Mouse (Mus musculus) cortical plate, adult 2 months (tissue): Measurements from ENCODE around the gene Ngfr.

Experiments
- CTCF ChIP-seq: fragments of 200-500 bp; IDR thresholded peaks from 2 replicates; pipeline ENCODE4 v1.5.1; 2011; ENCODE audit warnings: mild to moderate bottlenecking, control low read depth, low read length; ENCODE audit not compliant: insufficient read depth; ENCODE audit errors: extremely low read depth
- POLR2A ChIP-seq: fragments of 200-500 bp; IDR thresholded peaks from 2 replicates; pipeline ENCODE4 v1.6.1; 2011; ENCODE audit warnings: mild to moderate bottlenecking, low read length, control low read depth; ENCODE audit not compliant: insufficient read depth; ENCODE audit errors: extremely low read depth

- no peak for TF ChIP-seq CTCF
- TF ChIP-seq POLR2A: no peak
These were observed 34.1 kb upstream of the Ngfr start for GRCm38 (mm10) chr11:95621541-95622130.
